Mouse (Mus musculus) mouse embryonic stem cell (cell line): Measurements from ENCODE around the gene Izumo1r.

Experiments
- in situ Hi-C, 2 experiments: fragments of 300-500 bp; cut with MboI; formaldehyde crosslinking; loops; 1 replicate in 1 of 2; 3 replicates in 1 of 2; pipeline ENCODE4 v1.14.3; 2019 to 2020; ENCODE audit warnings: low sequenced_read_pairs in 2 of 2, low pct_unique_long_range_greater_than_20kb in 1 of 2, mixed read lengths in 1 of 2; ENCODE audit not compliant: unreplicated experiment in 1 of 2

Izumo1r gene

GRCm38 (mm10) chr9:14843311-14843857, 60.4 kb downstream of the Izumo1r start:
- in situ Hi-C loops = loop anchor here in 1 of 2 experiments (10.0 kb wide), 1 partner anchor 171 kb away; no protein-coding TSS in a partner anchor

DNA sequence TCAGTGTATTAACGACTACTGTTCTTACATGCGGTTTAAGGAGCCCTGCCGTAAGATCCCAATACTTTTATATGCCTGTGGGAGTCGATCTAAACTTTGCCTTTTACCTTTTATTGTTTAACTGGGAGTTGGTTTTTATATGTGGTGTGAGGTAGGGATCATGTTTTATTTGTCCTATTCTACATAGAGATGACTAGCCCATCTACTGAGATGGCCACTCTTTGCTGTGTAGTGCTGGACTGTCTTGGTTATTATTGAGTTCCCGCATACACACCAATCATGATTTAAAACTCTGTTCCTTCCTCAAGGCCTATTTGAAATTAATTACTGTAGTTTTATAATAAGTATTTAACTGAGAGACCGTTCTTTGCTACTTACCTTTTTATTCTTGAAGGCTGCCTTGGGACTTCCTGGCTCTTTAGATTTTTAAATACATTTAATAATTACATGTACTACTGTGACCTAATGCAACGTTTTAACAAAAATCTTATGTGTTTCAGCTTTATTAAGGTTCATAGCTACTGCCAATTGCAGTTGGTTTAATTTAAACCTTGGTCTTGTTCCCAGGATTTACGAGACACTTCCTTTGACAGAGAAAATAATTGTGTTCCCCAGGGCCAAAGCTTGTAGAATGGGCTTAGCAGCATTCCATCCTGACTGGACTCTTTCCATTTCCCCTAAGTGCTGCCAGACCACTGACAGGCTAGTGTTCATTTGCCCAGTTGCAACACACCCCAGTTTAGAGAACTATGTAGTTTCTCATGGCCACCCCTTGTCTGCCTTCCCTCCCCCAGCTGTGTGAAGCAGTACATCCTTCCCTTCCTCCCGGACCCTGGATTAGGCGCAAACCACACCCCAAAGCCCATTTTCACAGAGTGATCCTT, 61.6 kb downstream of the Izumo1r start:
- in situ Hi-C loops = loop anchor here in 1 of 2 experiments (10.0 kb wide), 1 partner anchor 173 kb away; no protein-coding TSS in a partner anchor

- in situ Hi-C loops = loop anchor here in 1 of 2 experiments (10.0 kb wide), 1 partner anchor 175 kb away; no protein-coding TSS in a partner anchor
Measured at GRCm38 (mm10) chr9:14839970-14840369, 63.8 kb downstream of the Izumo1r start.

GRCm38 (mm10) chr9:14839527-14839926, 64.2 kb downstream of the Izumo1r start:
- in situ Hi-C loops = no loop called here
